Mouse (Mus musculus): ENCODE data around the gene Spock1. TPM values are rescaled to one million over a fixed set of nuclear protein-coding genes. Genes with fewer than 3 reads are reported as not detected.

Spock1 gene
- polyA plus RNA-seq, 1 experiment from 2014 or later = 10.6 TPM

DNA sequence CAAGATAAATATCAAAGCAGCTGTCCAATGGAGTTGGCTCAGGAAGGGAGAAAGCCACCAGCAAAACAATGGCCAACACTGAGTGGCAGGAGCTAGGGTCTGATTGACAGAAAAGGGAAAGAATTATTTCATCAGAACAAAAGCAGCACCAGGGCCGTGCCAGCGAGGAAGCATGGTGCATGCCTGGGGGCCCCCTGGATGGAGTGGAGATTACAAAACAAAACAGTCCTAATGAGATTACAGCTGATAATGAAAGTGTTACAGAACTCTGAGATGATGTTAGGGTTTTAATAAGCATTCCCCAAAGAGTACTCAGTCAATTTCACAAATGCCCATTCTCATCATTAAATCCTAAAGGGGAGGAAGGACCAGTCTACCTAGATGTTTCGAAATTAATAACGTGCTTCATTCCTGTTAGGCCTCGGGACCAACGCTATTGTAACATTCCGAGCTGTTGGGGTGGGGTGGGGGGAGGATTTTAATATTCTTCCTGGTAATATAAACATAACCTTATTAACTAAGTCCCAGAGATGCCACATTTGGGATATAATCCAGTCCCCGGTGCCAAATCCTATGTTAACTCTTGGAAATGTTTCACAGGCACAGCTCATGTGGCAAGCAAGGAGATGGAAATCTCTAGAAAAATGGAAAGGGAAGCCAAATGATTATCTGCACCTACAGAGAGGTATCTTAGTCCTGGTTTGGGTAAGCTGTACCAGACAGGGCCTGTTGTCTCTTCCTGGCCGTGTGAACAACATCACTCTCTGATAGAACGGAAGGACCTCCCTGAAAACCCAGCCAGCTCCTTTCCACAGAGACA is 271.7 kb downstream of the Spock1 start:
- no peak for ATAC-seq (ENCODE audit: insufficient number of reproducible peaks, insufficient read depth, low FRiP score, low read depth)
- H3K36me3 ChIP-seq (ENCODE audit: control insufficient read depth, insufficient read depth, low read length) = no peaks in the 10 kb centered on the region
- H3K9me3 ChIP-seq (ENCODE audit: control insufficient read depth, low read depth, low read length) = no peaks in the 10 kb centered on the region
- H3K27me3 ChIP-seq (ENCODE audit: control insufficient read depth, insufficient read depth, low read length) = no peaks in the 10 kb centered on the region
- H3K27ac ChIP-seq (ENCODE audit: low read length) = no peak overlapping the region
- no peak overlapping the region for H3K4me2 ChIP-seq (replicated peaks; ENCODE audit: low read depth, low read length)
- no peaks in the 10 kb centered on the region for H3K4me1 ChIP-seq (ENCODE audit: control insufficient read depth, insufficient read depth, low read length)
- no peak overlapping the region for H3K4me3 ChIP-seq (ENCODE audit: low read depth, low read length)
- no peak overlapping the region for H3K9ac ChIP-seq (replicated peaks; ENCODE audit: low read depth, low read length)
- WGBS = 79% methylated on average over 10 of the region's 10 CpGs

GRCm38 (mm10) chr13:57630532-57630931 is 277.6 kb downstream of the Spock1 start:
- H3K36me3 ChIP-seq (ENCODE audit: control insufficient read depth, insufficient read depth, low read length) = no peaks in the 10 kb centered on the region
- H3K4me1 ChIP-seq (ENCODE audit: control insufficient read depth, insufficient read depth, low read length) = no peaks in the 10 kb centered on the region
- no peak for ATAC-seq (ENCODE audit: insufficient number of reproducible peaks, insufficient read depth, low FRiP score, low read depth)
- H3K27ac ChIP-seq (ENCODE audit: low read length) = no peak overlapping the region
- no peaks in the 10 kb centered on the region for H3K27me3 ChIP-seq (ENCODE audit: control insufficient read depth, insufficient read depth, low read length)
- H3K9me3 ChIP-seq (ENCODE audit: control insufficient read depth, low read depth, low read length) = no peaks in the 10 kb centered on the region
- 91% methylated on average over 4 of the region's 4 CpGs for WGBS
- H3K4me3 ChIP-seq (ENCODE audit: low read depth, low read length) = no peak overlapping the region
- no peak overlapping the region for H3K4me2 ChIP-seq (replicated peaks; ENCODE audit: low read depth, low read length)
- H3K9ac ChIP-seq (replicated peaks; ENCODE audit: low read depth, low read length) = no peak overlapping the region

- H3K27ac ChIP-seq (ENCODE audit: low read length) = no peak overlapping the region
- no peak overlapping the region for H3K9ac ChIP-seq (replicated peaks; ENCODE audit: low read depth, low read length)
- no peaks in the 10 kb centered on the region for H3K36me3 ChIP-seq (ENCODE audit: control insufficient read depth, insufficient read depth, low read length)
- no peak overlapping the region for H3K4me3 ChIP-seq (ENCODE audit: low read depth, low read length)
- no peak for ATAC-seq (ENCODE audit: insufficient number of reproducible peaks, insufficient read depth, low FRiP score, low read depth)
- no peaks in the 10 kb centered on the region for H3K9me3 ChIP-seq (ENCODE audit: control insufficient read depth, low read depth, low read length)
- H3K4me2 ChIP-seq (replicated peaks; ENCODE audit: low read depth, low read length) = no peak overlapping the region
- no peaks in the 10 kb centered on the region for H3K4me1 ChIP-seq (ENCODE audit: control insufficient read depth, insufficient read depth, low read length)
- 60% methylated on average over 8 of the region's 8 CpGs for WGBS
- H3K27me3 ChIP-seq (ENCODE audit: control insufficient read depth, insufficient read depth, low read length) = no peaks in the 10 kb centered on the region
Measured at GRCm38 (mm10) chr13:57628218-57628617, 279.9 kb downstream of the Spock1 start.

DNA sequence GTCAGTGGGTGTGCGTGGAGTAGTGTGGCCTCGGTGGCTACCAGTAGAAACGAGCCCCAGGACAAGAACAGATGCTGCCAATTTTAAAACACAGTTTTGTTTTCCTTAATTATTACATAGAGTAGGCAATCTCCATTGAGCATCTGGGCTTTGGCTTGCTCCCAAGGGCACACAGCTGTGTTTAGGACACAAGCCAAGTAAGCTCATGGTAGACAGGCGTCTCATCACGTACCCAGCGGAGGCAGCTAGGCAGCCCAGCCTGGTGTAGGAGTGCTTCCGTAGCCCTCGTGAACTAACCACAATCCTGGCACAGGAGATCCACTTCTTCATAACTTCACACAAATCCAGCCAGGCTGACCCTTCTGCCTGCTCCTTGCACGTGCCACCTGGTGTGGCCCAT is 281.7 kb downstream of the Spock1 start:
- no peak overlapping the region for H3K4me3 ChIP-seq (ENCODE audit: low read depth, low read length)
- H3K4me2 ChIP-seq (replicated peaks; ENCODE audit: low read depth, low read length) = no peak overlapping the region
- peaks cover 4% of the 10 kb centered on the region; the same call in 1 of the 2 replicates for H3K9me3 ChIP-seq (ENCODE audit: control insufficient read depth, low read depth, low read length)
- no peak overlapping the region for H3K9ac ChIP-seq (replicated peaks; ENCODE audit: low read depth, low read length)
- WGBS = 79% methylated on average over 9 of the region's 9 CpGs
- no peaks in the 10 kb centered on the region for H3K36me3 ChIP-seq (ENCODE audit: control insufficient read depth, insufficient read depth, low read length)
- ATAC-seq (ENCODE audit: insufficient number of reproducible peaks, insufficient read depth, low FRiP score, low read depth) = no peak
- no peaks in the 10 kb centered on the region for H3K27me3 ChIP-seq (ENCODE audit: control insufficient read depth, insufficient read depth, low read length)
- H3K27ac ChIP-seq (ENCODE audit: low read length) = no peak overlapping the region
- H3K4me1 ChIP-seq (ENCODE audit: control insufficient read depth, insufficient read depth, low read length) = no peaks in the 10 kb centered on the region

GRCm38 (mm10) chr13:57623909-57624481 is 284.1 kb downstream of the Spock1 start:
- H3K9me3 ChIP-seq (ENCODE audit: control insufficient read depth, low read depth, low read length) = peaks cover 4% of the 10 kb centered on the region; the same call in 1 of the 2 replicates
- H3K27me3 ChIP-seq (ENCODE audit: control insufficient read depth, insufficient read depth, low read length) = no peaks in the 10 kb centered on the region
- H3K4me2 ChIP-seq (replicated peaks; ENCODE audit: low read depth, low read length) = no peak overlapping the region
- WGBS = 60% methylated on average over 7 of the region's 7 CpGs
- H3K36me3 ChIP-seq (ENCODE audit: control insufficient read depth, insufficient read depth, low read length) = no peaks in the 10 kb centered on the region
- no peak overlapping the region for H3K27ac ChIP-seq (ENCODE audit: low read length)
- no peak for ATAC-seq (ENCODE audit: insufficient number of reproducible peaks, insufficient read depth, low FRiP score, low read depth)
- H3K4me1 ChIP-seq (ENCODE audit: control insufficient read depth, insufficient read depth, low read length) = no peaks in the 10 kb centered on the region
- no peak overlapping the region for H3K4me3 ChIP-seq (ENCODE audit: low read depth, low read length)
- H3K9ac ChIP-seq (replicated peaks; ENCODE audit: low read depth, low read length) = no peak overlapping the region

DNA sequence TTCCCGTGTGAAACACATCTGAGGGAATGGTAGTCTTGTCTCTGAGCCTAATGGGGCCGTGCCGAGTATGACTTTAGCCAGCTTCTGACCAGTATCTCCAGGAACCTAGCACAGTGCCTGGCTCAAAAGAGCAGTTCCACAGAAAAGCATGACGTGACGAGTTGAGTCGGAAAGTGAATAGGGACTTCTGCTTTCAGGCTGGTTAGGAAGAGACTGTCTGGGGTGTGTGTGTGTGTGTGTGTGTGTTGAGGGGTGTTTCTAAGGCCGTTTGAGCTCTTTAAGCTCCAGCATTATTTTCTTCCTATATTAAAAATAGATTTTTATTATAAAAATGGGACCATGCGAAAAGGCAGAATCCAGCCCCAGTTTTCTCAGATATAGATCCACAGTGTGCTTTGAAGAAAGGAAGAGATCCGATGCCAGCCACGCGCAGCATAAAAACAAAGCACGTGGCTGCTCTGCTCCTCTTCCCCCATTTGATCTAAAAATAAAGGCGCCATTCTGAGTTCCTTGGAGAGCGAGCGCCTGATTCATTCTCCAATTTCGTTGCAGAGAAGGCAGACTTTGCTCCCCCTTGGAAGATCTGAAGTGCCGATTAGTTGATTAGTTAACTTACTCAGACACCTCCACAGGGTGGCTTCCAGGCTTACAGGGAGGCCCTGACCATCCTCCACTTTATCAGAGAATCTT is 288.9 kb downstream of the Spock1 start:
- Histone ChIP-seq H3K9me3 (ENCODE audit: control insufficient read depth, low read depth, low read length) (peaks cover 4% of the 10 kb centered on the region; the same call in 1 of the 2 replicates), H3K36me3 (ENCODE audit: control insufficient read depth, insufficient read depth, low read length) (no peaks in the 10 kb centered on the region), H3K9ac (replicated peaks; ENCODE audit: low read depth, low read length) (no peak overlapping the region), H3K27me3 (ENCODE audit: control insufficient read depth, insufficient read depth, low read length) (no peaks in the 10 kb centered on the region), H3K27ac (ENCODE audit: low read length) (no peak overlapping the region), H3K4me2 (replicated peaks; ENCODE audit: low read depth, low read length) (no peak overlapping the region), H3K4me1 (ENCODE audit: control insufficient read depth, insufficient read depth, low read length) (no peaks in the 10 kb centered on the region), H3K4me3 (ENCODE audit: low read depth, low read length) (no peak overlapping the region)
- no peak for ATAC-seq (ENCODE audit: insufficient number of reproducible peaks, insufficient read depth, low FRiP score, low read depth)
- WGBS = 77% methylated on average over 17 of the region's 17 CpGs

DNA sequence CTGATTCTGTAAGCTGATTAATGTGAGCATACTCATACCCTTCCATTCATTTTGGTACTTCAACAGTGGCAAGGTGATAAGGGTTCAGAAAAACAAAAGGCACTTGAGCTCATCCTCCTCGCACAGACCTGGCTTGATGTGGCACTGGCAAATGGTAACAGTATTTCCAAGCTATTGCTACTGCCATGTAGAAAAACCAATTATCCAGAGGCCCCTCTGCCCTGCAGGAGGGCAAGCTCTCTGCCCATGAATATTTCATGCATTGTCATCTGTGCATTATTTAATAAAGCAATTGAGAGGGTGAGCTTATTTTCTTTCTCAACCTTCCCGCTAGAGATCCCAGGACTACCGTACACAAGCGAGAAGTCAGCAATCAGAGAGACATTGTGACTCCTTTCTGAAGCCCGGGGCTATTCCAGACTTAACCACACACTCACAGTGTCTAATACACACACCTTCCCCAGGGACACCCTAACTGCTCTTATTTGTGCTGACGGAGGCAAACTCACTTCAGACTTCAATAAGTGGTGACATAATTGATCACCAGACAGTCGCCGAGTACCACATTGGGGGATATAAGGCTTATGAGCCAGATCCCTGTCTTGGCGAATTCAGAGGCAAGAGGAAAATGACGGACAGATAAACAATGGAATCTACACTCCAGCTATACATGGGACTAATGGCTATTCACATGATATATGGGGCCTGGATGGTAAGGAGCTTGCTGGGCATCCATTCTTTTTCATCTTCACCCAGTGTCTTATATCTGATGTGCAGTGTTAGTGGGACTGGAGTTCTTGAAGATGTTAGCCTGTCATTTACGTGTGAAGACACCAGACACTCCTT is 296.6 kb downstream of the Spock1 start:
- no peak for ATAC-seq (ENCODE audit: insufficient number of reproducible peaks, insufficient read depth, low FRiP score, low read depth)
- H3K9me3 ChIP-seq (ENCODE audit: control insufficient read depth, low read depth, low read length) = no peaks in the 10 kb centered on the region
- H3K36me3 ChIP-seq (ENCODE audit: control insufficient read depth, insufficient read depth, low read length) = no peaks in the 10 kb centered on the region
- no peak overlapping the region for H3K27ac ChIP-seq (ENCODE audit: low read length)
- H3K4me3 ChIP-seq (ENCODE audit: low read depth, low read length) = no peak overlapping the region
- H3K9ac ChIP-seq (replicated peaks; ENCODE audit: low read depth, low read length) = no peak overlapping the region
- H3K27me3 ChIP-seq (ENCODE audit: control insufficient read depth, insufficient read depth, low read length) = no peaks in the 10 kb centered on the region
- WGBS = 74% methylated on average over 11 of the region's 11 CpGs
- no peak overlapping the region for H3K4me2 ChIP-seq (replicated peaks; ENCODE audit: low read depth, low read length)
- H3K4me1 ChIP-seq (ENCODE audit: control insufficient read depth, insufficient read depth, low read length) = no peaks in the 10 kb centered on the region

DNA sequence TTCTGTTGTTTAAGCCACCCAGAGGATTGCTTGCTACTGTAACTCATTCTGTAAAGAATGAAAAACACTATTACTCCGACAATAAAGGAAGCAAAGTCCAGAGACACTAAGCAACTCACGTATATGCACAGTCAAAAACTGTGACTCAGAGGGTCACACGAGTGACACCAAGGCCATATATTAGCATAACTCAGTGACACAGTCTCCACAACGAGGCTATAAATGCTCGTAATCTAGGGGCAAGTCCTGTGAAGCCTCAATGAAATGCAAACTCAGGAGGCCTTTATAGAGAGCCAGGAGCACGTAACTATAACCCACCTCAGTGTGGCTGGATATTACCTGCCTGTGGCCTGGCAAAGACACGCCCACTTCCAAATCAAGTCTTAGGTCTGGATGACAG is 298.2 kb downstream of the Spock1 start:
- Histone ChIP-seq H3K4me3 (ENCODE audit: low read depth, low read length) (no peak overlapping the region), H3K4me1 (ENCODE audit: control insufficient read depth, insufficient read depth, low read length) (no peaks in the 10 kb centered on the region), H3K4me2 (replicated peaks; ENCODE audit: low read depth, low read length) (no peak overlapping the region), H3K27ac (ENCODE audit: low read length) (no peak overlapping the region), H3K9me3 (ENCODE audit: control insufficient read depth, low read depth, low read length) (no peaks in the 10 kb centered on the region), H3K9ac (replicated peaks; ENCODE audit: low read depth, low read length) (no peak overlapping the region), H3K36me3 (ENCODE audit: control insufficient read depth, insufficient read depth, low read length) (no peaks in the 10 kb centered on the region), H3K27me3 (ENCODE audit: control insufficient read depth, insufficient read depth, low read length) (no peaks in the 10 kb centered on the region)
- 69% methylated on average over 7 of the region's 7 CpGs for WGBS
- no peak for ATAC-seq (ENCODE audit: insufficient number of reproducible peaks, insufficient read depth, low FRiP score, low read depth)

Data from stomach, embryonic 14.5 days (tissue).